Mouse (Mus musculus) intestine, postnatal 0 days (tissue): ENCODE data around the gene Fam19a3. TPM values are rescaled to one million over a fixed set of nuclear protein-coding genes. Genes with fewer than 3 reads are reported as not detected.
A peak's percentile ranks its signal among the peaks of the same experiment; 100 is the strongest.

ENCODE experiments used
- ATAC-seq: fragments of 200-750 bp; cut with Nextera tagmentation; 2 replicates; pipeline ENCODE4 v1.8.0; 2017; ENCODE audit warnings: mild to moderate bottlenecking, moderate TSS enrichment, moderate library complexity
- H3K27ac ChIP-seq: fragments of 300-500 bp; sonication (generic); 2 replicates; pipeline ENCODE4 v1.5.1; 2014; ENCODE audit warnings: mild to moderate bottlenecking, low read depth, low read length, moderate library complexity
- H3K27me3 ChIP-seq: fragments of 300-500 bp; sonication (generic); replicated peaks from 2 replicates; pipeline ENCODE4 v1.6.1; 2014; ENCODE audit warnings: low read length, mixed read lengths; ENCODE audit not compliant: control insufficient read depth, insufficient read depth
- H3K36me3 ChIP-seq: fragments of 300-500 bp; sonication (generic); 2 replicates; pipeline ENCODE4 v1.6.1; 2014; ENCODE audit warnings: mild to moderate bottlenecking, moderate library complexity; ENCODE audit not compliant: control insufficient read depth, insufficient read depth
- H3K4me1 ChIP-seq: fragments of 300-500 bp; sonication (generic); replicated peaks from 2 replicates; pipeline ENCODE4 v1.6.1; 2014; ENCODE audit warnings: antibody characterized with exemption, low read length, mixed read lengths; ENCODE audit not compliant: control insufficient read depth, insufficient read depth
- H3K4me2 ChIP-seq: fragments of 300-500 bp; sonication (generic); replicated peaks from 2 replicates; pipeline ENCODE4 v1.6.1; 2014; ENCODE audit warnings: low read depth, mild to moderate bottlenecking, moderate library complexity
- H3K4me3 ChIP-seq: fragments of 300-500 bp; sonication (generic); 2 replicates; pipeline ENCODE4 v1.5.1; 2014; ENCODE audit warnings: low read depth, low read length
- H3K9ac ChIP-seq: fragments of 300-500 bp; sonication (generic); 2 replicates; pipeline ENCODE4 v1.6.1; 2014; ENCODE audit warnings: mild to moderate bottlenecking, low read depth, low read length
- H3K9me3 ChIP-seq: fragments of 300-500 bp; sonication (generic); 2 replicates; pipeline ENCODE4 v1.6.1; 2016; ENCODE audit warnings: mixed run types; ENCODE audit not compliant: control insufficient read depth
- CTCF ChIP-seq: sonication (generic); IDR thresholded peaks from 2 replicates; pipeline ENCODE4 v1.5.1; 2016; ENCODE audit warnings: low read depth, mild to moderate bottlenecking, control low read depth, antibody characterized with exemption, moderate library complexity
- WGBS: fragments of 180-500 bp; shearing (Covaris S2); extraction: QIAGEN DNeasy Blood & Tissue Kit; methylation state at CpG from one replicate; pipeline ENCODE4 v1.1.7; 2014; 5-methylcytosine and 5-hydroxymethylcytosine counted together
- polyA plus RNA-seq: library from polyadenylated mRNA; unstranded; fragments of >200 nt; fragmentation: Nextera tagmentation; extraction: Ambion mirVana; gene quantifications from 2 replicates; pipeline ENCODE4 v1.2.1, GENCODE M21; 2015

Fam19a3 gene
- polyA plus RNA-seq, 1 experiment from 2014 or later = 0.05 TPM

GRCm38 (mm10) chr3:104783971-104784500 is 2.4 kb upstream of the Fam19a3 start:
- Histone ChIP-seq H3K4me1 (peaks cover 15% of the 10 kb centered on the region), H3K4me2 (no peak overlapping the region), H3K4me3 (no peak overlapping the region), H3K36me3 (no peaks in the 10 kb centered on the region), H3K9me3 (no peaks in the 10 kb centered on the region), H3K27me3 (peaks cover 16% of the 10 kb centered on the region), H3K9ac (no peak overlapping the region), H3K27ac (no peak overlapping the region)
- no peak for ATAC-seq
- WGBS = 58% methylated on average over 14 of the region's 14 CpGs
- no peak for TF ChIP-seq CTCF

GRCm38 (mm10) chr3:104782061-104782681 is 531 bp upstream of the Fam19a3 start:
- ATAC-seq = no peak
- H3K4me1 ChIP-seq = peaks cover 15% of the 10 kb centered on the region
- peak overlapping the region; percentile 37; the same call in 1 of the 2 replicates for H3K27ac ChIP-seq
- WGBS = 40% methylated on average over 12 of the region's 12 CpGs
- H3K27me3 ChIP-seq = peaks cover 33% of the 10 kb centered on the region
- peak overlapping the region; percentile 56 for H3K4me3 ChIP-seq
- TF ChIP-seq CTCF = no peak
- H3K9ac ChIP-seq = peak overlapping the region; percentile 67; the same call in 1 of the 2 replicates
- no peaks in the 10 kb centered on the region for H3K9me3 ChIP-seq
- H3K4me2 ChIP-seq = peak overlapping the region; percentile 99
- H3K36me3 ChIP-seq = no peaks in the 10 kb centered on the region

GRCm38 (mm10) chr3:104780561-104781420 is 849 bp downstream of the Fam19a3 start, which contains the start of gene Ppm1j:
Gene Ppm1j (plus strand): TSS chr3:104781056.
- H3K36me3 ChIP-seq = no peaks in the 10 kb centered on the region
- H3K27me3 ChIP-seq = peaks cover 46% of the 10 kb centered on the region
- H3K4me2 ChIP-seq = peak within 1 kb of the TSS; percentile 99
- WGBS = 1% methylated on average over 56 of the region's 56 CpGs
- H3K27ac ChIP-seq = peak within 1 kb of the TSS; percentile 37
- H3K4me3 ChIP-seq = peak within 1 kb of the TSS; percentile 56
- ATAC-seq = peak; percentile 67
- TF ChIP-seq CTCF = no peak
- H3K9me3 ChIP-seq = no peaks in the 10 kb centered on the region
- H3K9ac ChIP-seq = peak within 1 kb of the TSS; percentile 67
- peaks cover 15% of the 10 kb centered on the region for H3K4me1 ChIP-seq

- WGBS = 2% methylated on average over 7 of the region's 7 CpGs
- Histone ChIP-seq H3K27ac (no peak overlapping the region), H3K9ac (no peak overlapping the region), H3K36me3 (no peaks in the 10 kb centered on the region), H3K4me2 (no peak overlapping the region), H3K27me3 (peaks cover 46% of the 10 kb centered on the region), H3K4me3 (no peak overlapping the region), H3K9me3 (no peaks in the 10 kb centered on the region), H3K4me1 (peaks cover 15% of the 10 kb centered on the region)
- ATAC-seq = no peak
- TF ChIP-seq CTCF = peak; percentile 94
Observed at GRCm38 (mm10) chr3:104779949-104780348, 1.7 kb downstream of the Fam19a3 start.

GRCm38 (mm10) chr3:104777342-104777741 is 4.3 kb downstream of the Fam19a3 start:
- ATAC-seq = no peak
- peak; percentile 69 for TF ChIP-seq CTCF
- H3K27ac ChIP-seq = no peak overlapping the region
- H3K9ac ChIP-seq = no peak overlapping the region
- peaks cover 46% of the 10 kb centered on the region for H3K27me3 ChIP-seq
- H3K9me3 ChIP-seq = no peaks in the 10 kb centered on the region
- peak overlapping the region; percentile 40 for H3K4me3 ChIP-seq
- peak overlapping the region; percentile 63 for H3K4me2 ChIP-seq
- peaks cover 13% of the 10 kb centered on the region; the same call in 1 of the 2 replicates for H3K4me1 ChIP-seq
- WGBS = under 1% methylated on average over 20 of the region's 20 CpGs
- no peaks in the 10 kb centered on the region for H3K36me3 ChIP-seq

GRCm38 (mm10) chr3:104773301-104773700 is 8.3 kb downstream of the Fam19a3 start:
- no peak for ATAC-seq
- no peak for TF ChIP-seq CTCF
- 87% methylated on average over 7 of the region's 7 CpGs for WGBS

More at GRCm38 (mm10) chr3:104773301-104773700, 8.3 kb downstream of the Fam19a3 start:
- Histone ChIP-seq H3K27ac (no peak overlapping the region), H3K4me3 (no peak overlapping the region), H3K4me2 (no peak overlapping the region), H3K4me1 (no peaks in the 10 kb centered on the region), H3K9me3 (no peaks in the 10 kb centered on the region), H3K27me3 (peaks cover 22% of the 10 kb centered on the region), H3K36me3 (no peaks in the 10 kb centered on the region), H3K9ac (no peak overlapping the region)
